Mouse (Mus musculus) heart, adult 2 months (tissue): ENCODE results near the gene Dok3. TPM values are rescaled to one million over a fixed set of nuclear protein-coding genes. Genes with fewer than 3 reads are reported as not detected.
A peak's percentile ranks its signal among the peaks of the same experiment; 100 is the strongest.

Source experiments
- DNase-seq, 2 experiments: peaks; one replicate each; pipeline ENCODE4 v3.0.0; 2021
- H3K27ac ChIP-seq: fragments of 200-600 bp; 2 replicates; pipeline ENCODE4 v1.8.1; 2022
- H3K27me3 ChIP-seq: fragments of 200-500 bp; 2 replicates; pipeline ENCODE4 v1.6.1; 2012; ENCODE audit warnings: mild to moderate bottlenecking, low read length, inconsistent platforms, mixed read lengths; ENCODE audit not compliant: control insufficient read depth, insufficient read depth
- H3K36me3 ChIP-seq: fragments of 200-500 bp; 2 replicates; pipeline ENCODE4 v1.6.1; 2012; ENCODE audit warnings: low read length, inconsistent platforms; ENCODE audit not compliant: control insufficient read depth, insufficient read depth
- H3K4me1 ChIP-seq: fragments of 200-500 bp; 2 replicates; pipeline ENCODE4 v1.6.1; 2011; ENCODE audit warnings: low read length; ENCODE audit not compliant: control insufficient read depth, insufficient read depth
- H3K4me3 ChIP-seq: fragments of 200-600 bp; 2 replicates; pipeline ENCODE4 v1.8.1; 2022
- H3K79me2 ChIP-seq: fragments of 200-500 bp; replicated peaks from 2 replicates; pipeline ENCODE4 v1.6.1; 2012; ENCODE audit warnings: mild to moderate bottlenecking, inconsistent platforms, low read length, moderate library complexity, mixed read lengths; ENCODE audit not compliant: control insufficient read depth, insufficient read depth
- H3K9ac ChIP-seq: fragments of 200-500 bp; 2 replicates; pipeline ENCODE4 v1.6.1; 2012; ENCODE audit warnings: low read depth, mild to moderate bottlenecking, control low read depth, inconsistent platforms, low read length, mixed read lengths
- CTCF ChIP-seq: fragments of 200-600 bp; IDR thresholded peaks from 2 replicates; pipeline ENCODE4 v1.8.1; 2022; ENCODE audit warnings: antibody characterized with exemption, mild to moderate bottlenecking, moderate library complexity
- EP300 ChIP-seq: fragments of 200-500 bp; IDR thresholded peaks from 2 replicates; pipeline ENCODE4 v1.6.1; 2011; ENCODE audit warnings: low read depth, low read length, control low read depth; ENCODE audit not compliant: insufficient read depth
- POLR2A ChIP-seq: fragments of 200-500 bp; IDR thresholded peaks from 2 replicates; pipeline ENCODE4 v1.6.1; 2011; ENCODE audit warnings: mild to moderate bottlenecking, low read depth, low read length, control low read depth; ENCODE audit not compliant: insufficient read depth
- WGBS: fragments of 180-500 bp; shearing (Covaris S2); methylation state at CpG from one replicate; pipeline ENCODE4 v1.1.7; 2018; 5-methylcytosine and 5-hydroxymethylcytosine counted together
- intact Hi-C: fragments of 180-260 bp; cut with DNase I; formaldehyde crosslinking; loops from one replicate; pipeline ENCODE4 v1.15.1; 2025
- polyA plus RNA-seq: library from polyadenylated mRNA; depleted of rRNA; stranded (reverse); fragments of >200 nt; gene quantifications from 2 replicates; pipeline ENCODE4 v1.2.3, GENCODE M21; 2012
- total RNA-seq, 2 experiments: library from RNA; stranded (reverse); gene quantifications; 2 replicates each; pipeline ENCODE4 v1.2.3; 2021

Gene Dok3
- total and polyA plus RNA-seq, 3 experiments: 1.9 to 7.3 (median 2.4) TPM

- peak; percentile 94 to 98 for DNase-seq
- no peaks in the 10 kb centered on the region for H3K36me3 ChIP-seq
- intact Hi-C loops: loop anchor here (1.0 to 2.0 kb wide), 3 partner anchors 23 to 64 kb away; partner anchors contain the start of gene Ddx41
- TF ChIP-seq POLR2A: peak; percentile 99
- TF ChIP-seq CTCF: no peak; the same call in 1 of the 2 replicates
- 0 out of 2 replicates have a peak, but pooled peaks have one; percentile 36 for TF ChIP-seq EP300
- peak within 1 kb of the TSS; percentile 80 for H3K4me3 ChIP-seq
- H3K79me2 ChIP-seq: no peaks in the 10 kb centered on the region; the same call in 1 of the 2 replicates
- H3K27ac ChIP-seq: peak within 1 kb of the TSS; percentile 93
- WGBS: under 1% methylated on average over 55 of the region's 55 CpGs
- H3K27me3 ChIP-seq: no peaks in the 10 kb centered on the region
- peaks cover 18% of the 10 kb centered on the region for H3K4me1 ChIP-seq
- H3K9ac ChIP-seq: peak within 1 kb of the TSS; percentile 86
Measured at GRCm38 (mm10) chr13:55513111-55513748, 15.9 kb downstream of the Dok3 start, which contains the start of gene Pdlim7. Gene Pdlim7, minus strand, starts transcription at chr13:55513676.

- Histone ChIP-seq H3K27ac (peak overlapping the region; percentile 93), H3K4me1 (peaks cover 18% of the 10 kb centered on the region), H3K27me3 (no peaks in the 10 kb centered on the region), H3K36me3 (no peaks in the 10 kb centered on the region), H3K4me3 (peak overlapping the region; percentile 80), H3K9ac (peak overlapping the region; percentile 86), H3K79me2 (no peaks in the 10 kb centered on the region; the same call in 1 of the 2 replicates)
- DNase-seq: peak; percentile 76 to 81
- 1% methylated on average over 25 of the region's 25 CpGs for WGBS
- TF ChIP-seq CTCF (no peak), EP300 (no peak), POLR2A (no peak)
- intact Hi-C loops: loop anchor here (1.0 to 2.0 kb wide), 3 partner anchors 24 to 64 kb away; partner anchors contain the start of gene Ddx41
Measured at GRCm38 (mm10) chr13:55512379-55513031, 16.6 kb downstream of the Dok3 start.

GRCm38 (mm10) chr13:55511492-55511861 lies 17.6 kb downstream of the Dok3 start:
- no peak for TF ChIP-seq EP300
- TF ChIP-seq POLR2A: no peak
- no peak for TF ChIP-seq CTCF
- Histone ChIP-seq H3K4me1 (peaks cover 18% of the 10 kb centered on the region), H3K27me3 (no peaks in the 10 kb centered on the region), H3K4me3 (peak overlapping the region; percentile 80), H3K79me2 (no peaks in the 10 kb centered on the region; the same call in 1 of the 2 replicates), H3K9ac (0 out of 2 replicates have a peak overlapping the region, but pooled peaks have one; percentile 86), H3K27ac (peak overlapping the region; percentile 93), H3K36me3 (no peaks in the 10 kb centered on the region)
- intact Hi-C loops: loop anchor here (2.0 kb wide), 1 partner anchor 23 kb away; the partner anchor contains the start of gene Dbn1
- DNase-seq: peak in 1 of 2 experiments; percentile 39
- 36% methylated on average over 5 of the region's 5 CpGs for WGBS

GRCm38 (mm10) chr13:55510668-55511491 lies 18.2 kb downstream of the Dok3 start:
- Histone ChIP-seq H3K4me3 (peak overlapping the region; percentile 80), H3K27me3 (no peaks in the 10 kb centered on the region), H3K27ac (peak overlapping the region; percentile 93), H3K79me2 (no peaks in the 10 kb centered on the region; the same call in 1 of the 2 replicates), H3K4me1 (peaks cover 18% of the 10 kb centered on the region), H3K36me3 (no peaks in the 10 kb centered on the region), H3K9ac (0 out of 2 replicates have a peak overlapping the region, but pooled peaks have one; percentile 5)
- intact Hi-C loops: loop anchor here (2.0 kb wide), 1 partner anchor 22 kb away; the partner anchor contains the start of gene Dbn1
- 0 out of 2 replicates have a peak, but pooled peaks have one; percentile 46 for TF ChIP-seq EP300
- TF ChIP-seq CTCF: peak; percentile 67
- no peak; the same call in 1 of the 2 replicates for TF ChIP-seq POLR2A
- peak; percentile 91 to 92 for DNase-seq
- WGBS: 27% methylated on average over 6 of the region's 6 CpGs

GRCm38 (mm10) chr13:55510332-55510667 lies 18.8 kb downstream of the Dok3 start:
- no peak; the same call in 1 of the 2 replicates for TF ChIP-seq POLR2A
- TF ChIP-seq EP300: no peak
- no peak overlapping the region; the same call in 1 of the 2 replicates for H3K4me3 ChIP-seq
- no peaks in the 10 kb centered on the region for H3K27me3 ChIP-seq
- H3K9ac ChIP-seq: 0 out of 2 replicates have a peak overlapping the region, but pooled peaks have one; percentile 5
- intact Hi-C loops: loop anchor here (2.0 kb wide), 1 partner anchor 21 kb away; the partner anchor contains the start of gene Dbn1
- no peaks in the 10 kb centered on the region; the same call in 1 of the 2 replicates for H3K79me2 ChIP-seq
- no peak for DNase-seq
- H3K27ac ChIP-seq: peak overlapping the region; percentile 93
- no peaks in the 10 kb centered on the region for H3K36me3 ChIP-seq
- peaks cover 18% of the 10 kb centered on the region for H3K4me1 ChIP-seq
- WGBS: 36% methylated on average over 3 of the region's 3 CpGs
